Mouse (Mus musculus): ENCODE data around the gene Abcg8.

DNA sequence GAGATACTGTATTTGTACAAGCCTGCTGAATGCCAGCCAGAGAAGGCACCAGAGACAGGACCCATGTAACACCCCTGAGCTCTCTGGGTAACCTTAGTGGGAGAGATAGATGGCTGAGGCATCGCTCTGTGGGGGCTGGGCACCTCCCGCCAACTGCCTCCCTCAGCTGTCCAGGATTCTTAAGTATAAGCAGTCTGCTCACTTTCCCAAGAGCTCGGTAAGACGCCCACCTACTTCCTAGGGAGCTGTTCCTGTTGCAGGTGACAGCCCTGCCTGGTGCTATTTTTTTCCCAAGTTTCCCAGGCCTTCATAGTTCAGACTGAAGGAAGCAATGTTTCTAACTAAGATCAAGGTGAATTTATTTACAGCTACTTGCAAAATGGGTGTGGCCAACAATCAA, 898 bp upstream of the Abcg8 start:
- TF ChIP-seq GATA1 (IDR thresholded peaks at IDR 0.05; ENCODE audit: low read depth, low read length) (no peak), CTCF (IDR thresholded peaks at IDR 0.05 in 2 of 3, conservative IDR thresholded peaks at IDR 0.05 in 1 of 3; ENCODE audit: control insufficient read depth in 1 of 3, insufficient read depth in 1 of 3, low read depth in 2 of 3, low read length in 3 of 3, poor library complexity in 1 of 3, severe bottlenecking in 1 of 3) (no peak)

All from MEL (cell line).